Comparison of ENCODE assay signal across 14 mouse cellular contexts in genomic region chr8:46484077-46484476, GRCm38 (mm10). TPM values are rescaled to one million over a fixed set of nuclear protein-coding genes. Genes with fewer than 3 reads are reported as not detected.
A peak's percentile ranks its signal among the peaks of the same experiment; 100 is the strongest.
DNase-seq lines count a peak whose midpoint lies in the region; ATAC-seq and TF ChIP-seq lines count a peak whose summit lies in the region.
"Had no signal": no experiment of that assay in that cellular context is flagged by ENCODE, and none has a peak within 500 bp of the region (broad histone marks: within the 10 kb centered on the region; RNA-seq: fewer than 3 reads in every experiment).

No protein-coding gene starts in this region.

- 22% methylated on average over 4 of the region's 4 CpGs for WGBS in intestine, embryonic 16.5 days
- 39% methylated on average over 4 of the region's 4 CpGs for WGBS in forebrain, embryonic 12.5 days

- ATAC-seq in intestine, embryonic 16.5 days, result peak; percentile 66
- peak; percentile 25; the same call in 1 of the 2 replicates for ATAC-seq in megakaryocyte, adult 5-6 weeks (ENCODE audit: poor library complexity, severe bottlenecking)
- ATAC-seq in forebrain, embryonic 12.5 days (ENCODE audit: low FRiP score), result no peak
- ATAC-seq: forebrain, embryonic 13.5 days; Patski had no signal

- peak; percentile 36 for DNase-seq in kidney, adult 18-20 months
- no peak for DNase-seq in kidney, postnatal 4 days
- peak; percentile 45 for DNase-seq in ES-E14 (ENCODE audit: low read depth, low spot score)
- no peak for DNase-seq in adrenal gland, postnatal 14 days
- no peak for DNase-seq in layer of hippocampus, postnatal 10 days (ENCODE audit: low spot score in 2 of 2)
- DNase-seq: cerebellum, adult 8-10 months; heart, postnatal 4 days; thymus, postnatal 4 days had no signal

- no peaks in the 10 kb centered on the region for H3K36me3 ChIP-seq in ES-E14 (ENCODE audit: control insufficient read depth, insufficient read depth, low read length, poor library complexity, severe bottlenecking)
- H3K36me3 ChIP-seq in intestine, embryonic 16.5 days (ENCODE audit: control insufficient read depth, insufficient read depth, low read length), result no peaks in the 10 kb centered on the region
- H3K36me3 ChIP-seq in forebrain, embryonic 12.5 days (replicated peaks), result no peaks in the 10 kb centered on the region
- H3K36me3 ChIP-seq: embryonic facial prominence, embryonic 12.5 days had no signal

- no peak overlapping the region for H3K9ac ChIP-seq in ES-E14 (ENCODE audit: insufficient read depth, low read depth, low read length, poor library complexity, severe bottlenecking)
- no peak overlapping the region for H3K9ac ChIP-seq in intestine, embryonic 16.5 days (ENCODE audit: low read depth, low read length)
- H3K9ac ChIP-seq in forebrain, embryonic 12.5 days, result no peak overlapping the region
- H3K9ac ChIP-seq: embryonic facial prominence, embryonic 12.5 days; forebrain, embryonic 13.5 days had no signal

- no peak overlapping the region for H3K4me3 ChIP-seq in ES-E14 (ENCODE audit: insufficient read depth in 1 of 2, low read depth in 1 of 2, low read length in 2 of 2, poor library complexity in 1 of 2, severe bottlenecking in 1 of 2)
- H3K4me3 ChIP-seq in intestine, embryonic 16.5 days (ENCODE audit: low read length), result no peak overlapping the region
- H3K4me3 ChIP-seq in forebrain, embryonic 12.5 days (replicated peaks), result no peak overlapping the region
- H3K4me3 ChIP-seq: embryonic facial prominence, embryonic 12.5 days; forebrain, embryonic 13.5 days had no signal

- in situ Hi-C loops in ES-E14 (cut with MboI; ENCODE audit: low sequenced_read_pairs in 2 of 2, unreplicated experiment in 2 of 2), result no loop called here

- no peaks in the 10 kb centered on the region for H3K27me3 ChIP-seq in intestine, embryonic 16.5 days (replicated peaks; ENCODE audit: control insufficient read depth, insufficient read depth, low read length)
- no peaks in the 10 kb centered on the region for H3K27me3 ChIP-seq in forebrain, embryonic 12.5 days
- H3K27me3 ChIP-seq: embryonic facial prominence, embryonic 12.5 days; forebrain, embryonic 13.5 days; Patski had no signal

- no peaks in the 10 kb centered on the region for H3K9me3 ChIP-seq in ES-E14 (ENCODE audit: control insufficient read depth, insufficient read depth, low read depth, low read length)
- H3K9me3 ChIP-seq in intestine, embryonic 16.5 days (ENCODE audit: control insufficient read depth, low read length), result no peaks in the 10 kb centered on the region
- H3K9me3 ChIP-seq in forebrain, embryonic 12.5 days, result no peaks in the 10 kb centered on the region
- H3K9me3 ChIP-seq: embryonic facial prominence, embryonic 12.5 days; forebrain, embryonic 13.5 days had no signal

- no peak overlapping the region for H3K4me2 ChIP-seq in intestine, embryonic 16.5 days (ENCODE audit: low read depth, low read length)
- H3K4me2 ChIP-seq in forebrain, embryonic 12.5 days, result no peak overlapping the region
- H3K4me2 ChIP-seq: embryonic facial prominence, embryonic 12.5 days; forebrain, embryonic 13.5 days had no signal

- no peak overlapping the region for H3K27ac ChIP-seq in ES-E14 (ENCODE audit: insufficient read depth, low read depth, low read length, poor library complexity, severe bottlenecking)
- peak overlapping the region; percentile 33 for H3K27ac ChIP-seq in intestine, embryonic 16.5 days (ENCODE audit: low read length)
- no peak overlapping the region for H3K27ac ChIP-seq in forebrain, embryonic 12.5 days
- H3K27ac ChIP-seq: embryonic facial prominence, embryonic 12.5 days; forebrain, embryonic 13.5 days had no signal

- peaks cover 4 to 15% of the 10 kb centered on the region in 2 experiments; a peak in 3 of 4 replicates for H3K4me1 ChIP-seq in ES-E14 (ENCODE audit: control insufficient read depth in 2 of 2, insufficient read depth in 2 of 2, low read length in 2 of 2, poor library complexity in 1 of 2)
- peaks cover 28% of the 10 kb centered on the region for H3K4me1 ChIP-seq in intestine, embryonic 16.5 days (ENCODE audit: control insufficient read depth, insufficient read depth, low read length)
- peaks cover 17% of the 10 kb centered on the region for H3K4me1 ChIP-seq in forebrain, embryonic 12.5 days

TF ChIP-seq in ES-E14, 5 proteins besides CTCF, POLR2A, EP300 and RAD21:
- TF ChIP-seq HCFC1 (IDR thresholded peaks at IDR 0.05; ENCODE audit: borderline replicate concordance, insufficient read depth, low read length) (no peak), ZNF384 (IDR thresholded peaks at IDR 0.05; ENCODE audit: low read depth, low read length) (no peak), ZC3H11A (IDR thresholded peaks at IDR 0.05; ENCODE audit: borderline replicate concordance, low read depth, low read length) (no peak), CHD2 (IDR thresholded peaks at IDR 0.05; ENCODE audit: low read depth, low read length) (no peak), MAFK (IDR thresholded peaks at IDR 0.05; ENCODE audit: insufficient read depth, low read depth, low read length) (no peak)

RNA-seq across cellular contexts. Expression of gene Acsl1, which starts 13.2 kb away (rescaled TPM):
- 17.4 and 24.2 TPM in 2 replicates for total RNA-seq in ES-E14 (2012; rRNA removed)
- 48.3 and 56.0 TPM in 2 replicates for polyA plus RNA-seq in intestine, embryonic 16.5 days (2015; fragmentation: Nextera tagmentation; extraction: Ambion mirVana)
- total RNA-seq in megakaryocyte, adult 5-6 weeks (2015), result 51.0 and 67.3 TPM in 2 replicates
- total RNA-seq in megakaryocyte, adult 5-6 weeks (2017), result 97.1 and 125 TPM in 2 replicates
- total RNA-seq in adrenal gland, postnatal 14 days (2021), result 631 and 851 TPM in 2 replicates
- polyA plus RNA-seq in forebrain, embryonic 12.5 days (2016; fragmentation: Nextera tagmentation; extraction: Ambion mirVana), result 5.6 and 7.0 TPM in 2 replicates
- total RNA-seq in layer of hippocampus, postnatal 10 days (2021), result 10 to 100 TPM; 41.5 to 42.6 TPM

Comparison
In these comparisons a context has a peak if more than half of its experiments do, and no peak if none do; other contexts are left out.
1. DNase-seq: peak in kidney, adult 18-20 months (single experiment) and ES-E14 (single experiment); none in kidney, postnatal 4 days (0 of 2), adrenal gland, postnatal 14 days (single experiment) and layer of hippocampus, postnatal 10 days (0 of 2).